Mouse (Mus musculus): ENCODE results near the gene Srl. TPM values are rescaled to one million over a fixed set of nuclear protein-coding genes. Genes with fewer than 3 reads are reported as not detected.

The Srl gene
- total and polyA plus RNA-seq, 2 experiments from 2014 or later, result 10.6 to 28.3 TPM

DNA sequence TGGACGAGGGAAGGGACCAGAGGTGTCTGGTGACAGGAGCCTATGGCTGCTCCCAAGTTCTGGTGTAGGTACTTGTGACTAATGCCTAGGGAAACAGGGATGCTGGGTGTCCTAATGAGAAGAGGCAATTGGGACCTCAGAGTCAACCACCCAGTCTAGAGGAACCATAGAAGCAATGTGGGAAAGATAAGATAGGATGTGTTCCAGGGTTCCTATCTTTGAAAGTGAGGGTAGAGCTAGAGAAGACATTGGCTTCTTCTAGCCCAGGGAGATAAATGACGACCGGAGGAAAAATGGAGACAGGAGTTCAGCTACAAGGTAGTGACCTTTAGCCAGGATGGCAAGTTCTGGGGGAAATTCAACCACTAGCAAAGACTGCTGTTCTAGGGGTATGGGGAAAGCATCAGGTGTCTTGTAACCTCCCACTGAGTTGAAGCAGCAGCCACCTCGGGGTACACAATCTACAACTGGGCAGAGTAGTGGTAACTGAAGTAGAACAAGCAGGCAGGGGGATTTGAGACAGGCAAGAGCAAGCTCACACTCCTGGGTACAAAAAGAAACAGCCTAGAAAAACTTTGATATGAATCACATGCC lies 20.4 kb downstream of the Srl start:
- Histone ChIP-seq H3K27ac (no peak overlapping the region), H3K9ac (replicated peaks; ENCODE audit: low read length) (no peak overlapping the region), H3K4me2 (ENCODE audit: low read depth, low read length) (no peak overlapping the region), H3K4me3 (ENCODE audit: low read length) (no peak overlapping the region), H3K36me3 (ENCODE audit: insufficient read depth, low read length) (no peaks in the 10 kb centered on the region), H3K4me1 (ENCODE audit: insufficient read depth, low read length) (0 out of 2 replicates have a peak, but pooled peaks cover 7% of the 10 kb centered on the region), H3K9me3 (ENCODE audit: low read length) (no peaks in the 10 kb centered on the region), H3K27me3 (ENCODE audit: insufficient read depth, low read length) (no peaks in the 10 kb centered on the region)
- DNase-seq (ENCODE audit: low spot score) (no peak), ATAC-seq (no peak)
- TF ChIP-seq CTCF (IDR thresholded peaks at IDR 0.05; ENCODE audit: low read depth), result no peak
- 77% methylated on average over 4 of the region's 4 CpGs for WGBS

DNA sequence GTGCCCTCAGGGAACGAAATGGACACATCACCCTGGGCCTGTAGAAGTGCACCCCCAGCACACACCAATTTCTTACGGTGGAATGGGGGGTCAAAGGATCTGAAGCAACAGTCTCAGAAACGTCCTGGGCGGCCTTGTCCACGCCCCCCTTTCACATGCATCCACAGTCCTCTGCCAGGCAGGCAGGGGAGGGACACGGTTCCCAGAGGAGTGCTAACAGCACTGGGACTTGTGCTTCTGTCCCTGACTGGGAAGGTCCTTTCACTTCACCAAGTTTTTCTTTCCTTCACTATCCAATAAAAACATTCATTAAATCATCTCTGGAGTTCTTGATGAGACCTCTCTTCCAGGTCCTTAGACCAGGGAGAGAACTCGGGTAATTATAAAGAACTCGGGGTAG lies 20.9 kb downstream of the Srl start:
- DNase-seq (ENCODE audit: low spot score), result no peak
- no peaks in the 10 kb centered on the region for H3K36me3 ChIP-seq (ENCODE audit: insufficient read depth, low read length)
- WGBS, result 69% methylated on average over 8 of the region's 8 CpGs
- TF ChIP-seq CTCF (IDR thresholded peaks at IDR 0.05; ENCODE audit: low read depth), result no peak
- no peak overlapping the region for H3K9ac ChIP-seq (replicated peaks; ENCODE audit: low read length)
- H3K27ac ChIP-seq, result no peak overlapping the region
- H3K27me3 ChIP-seq (ENCODE audit: insufficient read depth, low read length), result no peaks in the 10 kb centered on the region
- ATAC-seq, result no peak
- 0 out of 2 replicates have a peak, but pooled peaks cover 7% of the 10 kb centered on the region for H3K4me1 ChIP-seq (ENCODE audit: insufficient read depth, low read length)
- no peaks in the 10 kb centered on the region for H3K9me3 ChIP-seq (ENCODE audit: low read length)
- no peak overlapping the region for H3K4me2 ChIP-seq (ENCODE audit: low read depth, low read length)
- H3K4me3 ChIP-seq (ENCODE audit: low read length), result no peak overlapping the region

DNA sequence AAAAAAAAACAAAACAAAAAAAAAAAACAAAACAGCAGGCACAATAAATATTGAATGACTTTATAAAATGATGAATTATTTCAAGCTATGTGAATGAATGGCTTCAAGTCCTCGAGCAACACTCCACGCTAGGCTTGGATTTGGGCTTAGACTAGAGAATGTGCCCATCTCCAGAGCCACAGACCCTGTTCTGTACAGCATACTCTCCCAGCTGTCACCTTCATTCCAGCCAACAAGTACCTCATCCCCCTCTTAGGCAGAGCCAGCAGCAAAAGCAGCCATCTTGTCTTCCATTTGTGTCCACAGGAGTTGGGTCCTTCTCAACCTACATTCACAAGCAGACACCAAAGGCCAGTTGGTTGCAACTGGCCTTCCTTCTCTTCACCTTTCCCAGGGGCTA lies 21.8 kb downstream of the Srl start:
- no peak overlapping the region for H3K4me3 ChIP-seq (ENCODE audit: low read length)
- H3K4me1 ChIP-seq (ENCODE audit: insufficient read depth, low read length), result 0 out of 2 replicates have a peak, but pooled peaks cover 7% of the 10 kb centered on the region
- H3K9me3 ChIP-seq (ENCODE audit: low read length), result no peaks in the 10 kb centered on the region
- H3K4me2 ChIP-seq (ENCODE audit: low read depth, low read length), result no peak overlapping the region
- WGBS, result 81% methylated on average over 2 of the region's 2 CpGs
- H3K36me3 ChIP-seq (ENCODE audit: insufficient read depth, low read length), result no peaks in the 10 kb centered on the region
- TF ChIP-seq CTCF (IDR thresholded peaks at IDR 0.05; ENCODE audit: low read depth), result no peak
- no peak overlapping the region for H3K27ac ChIP-seq
- no peak overlapping the region for H3K9ac ChIP-seq (replicated peaks; ENCODE audit: low read length)
- H3K27me3 ChIP-seq (ENCODE audit: insufficient read depth, low read length), result no peaks in the 10 kb centered on the region
- DNase-seq (ENCODE audit: low spot score), result no peak
- ATAC-seq, result no peak

DNA sequence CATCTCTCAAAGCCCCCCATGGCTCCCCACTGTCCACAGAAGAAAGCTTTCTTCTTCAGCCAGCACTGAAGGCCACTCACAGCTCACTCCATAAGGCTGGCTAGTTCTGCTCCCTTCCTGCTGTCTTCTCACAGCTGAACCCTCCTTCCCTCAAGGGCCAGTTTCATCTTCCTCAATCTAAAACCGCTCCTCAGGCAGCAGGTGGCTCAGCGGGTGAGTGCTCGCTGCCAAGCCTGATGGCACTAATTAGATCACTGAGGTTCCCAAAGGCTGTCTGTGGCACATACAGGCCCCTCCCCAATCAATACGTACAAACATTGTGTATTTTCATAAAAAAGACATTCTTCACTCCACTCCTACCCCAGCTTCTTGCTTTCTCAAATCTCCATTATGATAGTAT lies 22.5 kb downstream of the Srl start:
- WGBS, result 44% methylated on average over 4 of the region's 4 CpGs
- ATAC-seq, result peak; percentile 27; the same call in 1 of the 2 replicates

DNA sequence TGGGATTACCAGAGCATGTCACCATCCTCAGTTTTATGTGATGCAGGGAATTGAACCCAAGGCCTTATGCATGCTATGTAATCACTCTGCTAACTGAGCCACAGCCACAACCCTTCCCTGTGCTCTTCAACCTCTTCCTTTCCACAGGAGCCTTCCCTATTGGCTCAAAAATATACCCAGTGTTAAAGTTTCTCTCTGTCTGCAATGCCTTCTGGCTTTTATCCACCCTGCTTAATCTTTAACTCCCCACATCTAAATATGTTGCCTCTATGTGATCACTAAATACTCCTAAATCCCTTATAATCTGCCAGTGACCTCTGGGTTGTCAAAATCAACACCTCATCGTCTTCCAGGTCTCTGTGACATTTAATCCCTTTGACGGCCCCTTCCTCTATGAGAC lies 23.7 kb downstream of the Srl start:
- 73% methylated on average over 2 of the region's 2 CpGs for WGBS

More for the DNA sequence above, 22.5 kb downstream of the Srl start:
- Histone ChIP-seq H3K9me3 (ENCODE audit: low read length) (no peaks in the 10 kb centered on the region), H3K4me3 (ENCODE audit: low read length) (no peak overlapping the region), H3K27ac (no peak overlapping the region), H3K4me1 (ENCODE audit: insufficient read depth, low read length) (0 out of 2 replicates have a peak, but pooled peaks cover 7% of the 10 kb centered on the region), H3K4me2 (ENCODE audit: low read depth, low read length) (no peak overlapping the region), H3K36me3 (ENCODE audit: insufficient read depth, low read length) (no peaks in the 10 kb centered on the region), H3K27me3 (ENCODE audit: insufficient read depth, low read length) (no peaks in the 10 kb centered on the region), H3K9ac (replicated peaks; ENCODE audit: low read length) (no peak overlapping the region)
- no peak for TF ChIP-seq CTCF (IDR thresholded peaks at IDR 0.05; ENCODE audit: low read depth)
- peak; percentile 30 for DNase-seq (ENCODE audit: low spot score)

DNA sequence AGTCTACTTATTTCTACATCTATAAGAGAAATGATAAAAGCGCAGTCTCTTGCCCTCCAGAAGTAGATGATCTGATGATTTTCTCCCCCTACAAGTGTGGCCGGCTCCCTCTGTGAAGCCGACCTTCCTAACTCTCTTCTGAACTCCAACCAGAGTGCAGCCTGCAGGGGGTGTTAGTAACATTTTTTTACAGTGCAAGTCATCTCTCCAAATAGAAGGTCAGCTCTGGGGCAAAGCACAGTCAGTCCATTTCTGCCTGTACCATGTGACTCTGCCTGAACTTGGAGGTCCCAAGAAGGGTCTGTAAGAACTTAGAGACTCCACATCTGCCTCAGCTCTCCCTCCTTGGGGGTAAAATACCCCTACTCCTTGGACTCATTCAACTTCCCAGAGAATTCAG lies 27.2 kb downstream of the Srl start:
- H3K4me2 ChIP-seq (ENCODE audit: low read depth, low read length), result no peak overlapping the region
- H3K9ac ChIP-seq (replicated peaks; ENCODE audit: low read length), result no peak overlapping the region
- H3K27me3 ChIP-seq (ENCODE audit: insufficient read depth, low read length), result no peaks in the 10 kb centered on the region
- no peak overlapping the region for H3K27ac ChIP-seq
- H3K36me3 ChIP-seq (ENCODE audit: insufficient read depth, low read length), result no peaks in the 10 kb centered on the region
- TF ChIP-seq CTCF (IDR thresholded peaks at IDR 0.05; ENCODE audit: low read depth), result no peak
- H3K4me3 ChIP-seq (ENCODE audit: low read length), result no peak overlapping the region
- no peaks in the 10 kb centered on the region for H3K9me3 ChIP-seq (ENCODE audit: low read length)
- DNase-seq (ENCODE audit: low spot score), result no peak
- 77% methylated on average over 3 of the region's 3 CpGs for WGBS
- ATAC-seq, result no peak
- H3K4me1 ChIP-seq (ENCODE audit: insufficient read depth, low read length), result 0 out of 2 replicates have a peak, but pooled peaks cover 7% of the 10 kb centered on the region

More for the DNA sequence above, 23.7 kb downstream of the Srl start:
- Histone ChIP-seq H3K4me3 (ENCODE audit: low read length) (no peak overlapping the region), H3K4me2 (ENCODE audit: low read depth, low read length) (no peak overlapping the region), H3K27me3 (ENCODE audit: insufficient read depth, low read length) (no peaks in the 10 kb centered on the region), H3K4me1 (ENCODE audit: insufficient read depth, low read length) (0 out of 2 replicates have a peak, but pooled peaks cover 7% of the 10 kb centered on the region), H3K27ac (no peak overlapping the region), H3K36me3 (ENCODE audit: insufficient read depth, low read length) (no peaks in the 10 kb centered on the region), H3K9ac (replicated peaks; ENCODE audit: low read length) (no peak overlapping the region), H3K9me3 (ENCODE audit: low read length) (no peaks in the 10 kb centered on the region)
- ATAC-seq (no peak), DNase-seq (ENCODE audit: low spot score) (no peak)
- TF ChIP-seq CTCF (IDR thresholded peaks at IDR 0.05; ENCODE audit: low read depth), result no peak

Measured in hindbrain, postnatal 0 days (tissue).